In the genomic region with DNA sequence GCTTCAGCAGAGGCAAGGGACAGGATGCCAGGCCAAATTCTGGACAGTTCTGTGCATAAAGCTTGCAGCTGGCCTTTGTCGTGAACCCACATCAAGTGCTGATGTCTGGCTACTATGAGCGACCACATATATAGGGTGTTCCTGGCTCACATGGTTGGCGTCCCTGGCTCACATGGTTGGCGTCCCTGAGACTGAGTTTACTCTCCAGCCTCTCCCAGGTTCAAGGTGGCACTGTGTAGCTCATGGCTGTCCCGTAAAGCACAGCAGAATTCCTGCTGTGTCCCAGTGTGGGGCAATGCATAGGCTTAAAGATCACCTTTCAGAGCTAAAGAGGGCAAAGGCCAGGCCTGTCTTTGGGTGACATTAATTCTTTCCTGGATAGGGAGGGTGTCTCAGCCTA, we compare ENCODE assay signal across 13 mouse cellular contexts.
"Had no signal": no experiment of that assay in that cellular context is flagged by ENCODE, and none has a peak within 500 bp of the region (broad histone marks: within the 10 kb centered on the region; RNA-seq: fewer than 3 reads in every experiment).

No protein-coding gene starts in this region.

- H3K27me3 ChIP-seq: limb, embryonic 15.5 days; liver, embryonic 12.5 days had no signal

- H3K27ac ChIP-seq: kidney, postnatal 0 days; limb, embryonic 15.5 days; liver, embryonic 12.5 days; midbrain, embryonic 10.5 days had no signal

- H3K4me1 ChIP-seq: limb, embryonic 15.5 days had no signal

- H3K9ac ChIP-seq: limb, embryonic 15.5 days; liver, embryonic 12.5 days; lung, embryonic 14.5 days had no signal

- DNase-seq: kidney, postnatal 36 days; layer of hippocampus, adult 9-11 months; layer of hippocampus, postnatal 36 days; lung, embryonic 14.5 days; lung, postnatal 10 days; lung, postnatal 4 days; right cerebral cortex, postnatal 14 days; thymus, postnatal 36 days had no signal

- H3K4me2 ChIP-seq: limb, embryonic 15.5 days; liver, embryonic 12.5 days; lung, embryonic 14.5 days had no signal

- H3K36me3 ChIP-seq: limb, embryonic 15.5 days; liver, embryonic 12.5 days; midbrain, embryonic 10.5 days had no signal

- H3K9me3 ChIP-seq: limb, embryonic 15.5 days; midbrain, embryonic 10.5 days had no signal

- ATAC-seq: midbrain, embryonic 16.5 days had no signal

- H3K4me3 ChIP-seq: limb, embryonic 15.5 days; liver, embryonic 12.5 days; midbrain, embryonic 10.5 days had no signal
